Mouse (Mus musculus) CH12.LX (cell line): ENCODE measurements around the gene Mapk9. TPM values are rescaled to one million over a fixed set of nuclear protein-coding genes. Genes with fewer than 3 reads are reported as not detected.
A peak's percentile ranks its signal among the peaks of the same experiment; 100 is the strongest.

Source experiments
- DNase-seq: peaks from one replicate; pipeline ENCODE4 v3.0.0-alpha.2; 2013; ENCODE audit errors: extremely low read depth
- H3K27ac ChIP-seq: 2 replicates; pipeline ENCODE4 v1.5.1; 2012; ENCODE audit warnings: low read depth, mild to moderate bottlenecking, control low read depth, moderate library complexity; ENCODE audit not compliant: insufficient read depth
- H3K27me3 ChIP-seq: replicated peaks from 2 replicates; pipeline ENCODE3; 2012; ENCODE audit warnings: inconsistent platforms
- H3K36me3 ChIP-seq, 2 experiments: replicated peaks in 1 of 2; 2 replicates each; pipeline versions ENCODE3 to v1.6.1; 2012; ENCODE audit warnings: inconsistent platforms in 1 of 2, low read length in 1 of 2, mild to moderate bottlenecking in 1 of 2, mixed read lengths in 1 of 2, moderate library complexity in 1 of 2; ENCODE audit not compliant: control insufficient read depth in 1 of 2, insufficient read depth in 1 of 2
- H3K4me1 ChIP-seq, 2 experiments: 2 replicates each; pipeline ENCODE4 v1.6.1; 2012; ENCODE audit warnings: inconsistent platforms in 1 of 2, moderate library complexity in 1 of 2; ENCODE audit not compliant: insufficient read depth in 2 of 2, control insufficient read depth in 1 of 2
- H3K4me2 ChIP-seq: 2 replicates; pipeline ENCODE4 v1.6.1; 2012; ENCODE audit warnings: low read depth, mild to moderate bottlenecking, control low read depth; ENCODE audit not compliant: poor library complexity, insufficient read depth, severe bottlenecking
- H3K4me3 ChIP-seq, 3 experiments: fragments of 150-350 bp in 1 of 3; sonication (generic) in 1 of 3; replicated peaks in 1 of 3; 2 replicates each; pipeline versions ENCODE3 to v1.5.1; 2011 to 2012; ENCODE audit warnings: low read depth in 2 of 3, low read length in 2 of 3, mild to moderate bottlenecking in 2 of 3, moderate library complexity in 2 of 3, control low read depth in 1 of 3, improper control_type of control experiment in 1 of 3, inconsistent platforms in 1 of 3, mixed read lengths in 1 of 3; ENCODE audit not compliant: poor library complexity in 1 of 3
- H3K79me2 ChIP-seq: replicated peaks from 2 replicates; pipeline ENCODE4 v1.6.1; 2012; ENCODE audit warnings: mild to moderate bottlenecking, moderate library complexity; ENCODE audit not compliant: control insufficient read depth, poor library complexity, insufficient read depth, severe bottlenecking; ENCODE audit errors: extremely low read depth
- H3K9ac ChIP-seq: 2 replicates; pipeline ENCODE4 v1.6.1; 2012; ENCODE audit warnings: low read depth, mild to moderate bottlenecking, control low read depth, moderate library complexity; ENCODE audit not compliant: insufficient read depth
- H3K9me3 ChIP-seq: replicated peaks from 2 replicates; pipeline ENCODE3; 2012; ENCODE audit warnings: low read length, inconsistent platforms, mixed read lengths
- BHLHE40 ChIP-seq: IDR thresholded peaks from 2 replicates; pipeline ENCODE4 v1.6.1; 2011; ENCODE audit warnings: mild to moderate bottlenecking, low read depth, low read length, improper control_type of control experiment
- CTCF ChIP-seq, 2 experiments: IDR thresholded peaks in 1 of 2; conservative IDR thresholded peaks in 1 of 2; 2 replicates each; pipeline ENCODE4 v1.5.1; 2011 to 2012; ENCODE audit warnings: low read depth in 2 of 2, low read length in 2 of 2, improper control_type of control experiment in 1 of 2, inconsistent platforms in 1 of 2, mild to moderate bottlenecking in 1 of 2, moderate library complexity in 1 of 2
- ELF1 ChIP-seq: IDR thresholded peaks from 2 replicates; pipeline ENCODE4 v1.6.1; 2014; ENCODE audit warnings: low read depth, mild to moderate bottlenecking, inconsistent platforms, low read length, improper control_type of control experiment
- IRF4 ChIP-seq: IDR thresholded peaks from 2 replicates; pipeline ENCODE4 v1.6.1; 2014; ENCODE audit warnings: low read depth, mild to moderate bottlenecking, inconsistent platforms, low read length, improper control_type of control experiment
- KAT2A ChIP-seq: IDR thresholded peaks from 2 replicates; pipeline ENCODE4 v1.6.1; 2012; ENCODE audit warnings: low read length, improper control_type of control experiment, inconsistent platforms; ENCODE audit not compliant: insufficient replicate concordance
- MAFK ChIP-seq: IDR thresholded peaks from 2 replicates; pipeline ENCODE4 v1.6.1; 2011; ENCODE audit warnings: low read length, improper control_type of control experiment; ENCODE audit not compliant: insufficient replicate concordance
- MEF2A ChIP-seq: IDR thresholded peaks from 2 replicates; pipeline ENCODE4 v1.6.1; 2014; ENCODE audit warnings: low read depth, mild to moderate bottlenecking, inconsistent platforms, low read length, improper control_type of control experiment, borderline replicate concordance
- MXI1 ChIP-seq: IDR thresholded peaks from 2 replicates; pipeline ENCODE4 v1.6.1; 2011; ENCODE audit warnings: mild to moderate bottlenecking, low read depth, low read length, improper control_type of control experiment
- RAD21 ChIP-seq: IDR thresholded peaks from 2 replicates; pipeline ENCODE4 v1.6.1; 2011; ENCODE audit warnings: low read depth, mild to moderate bottlenecking, low read length, improper control_type of control experiment, moderate library complexity
- RCOR1 ChIP-seq: conservative IDR thresholded peaks from 2 replicates; pipeline ENCODE4 v1.6.1; 2012; ENCODE audit warnings: low read depth, mild to moderate bottlenecking, inconsistent platforms, low read length, improper control_type of control experiment
- SIN3A ChIP-seq: IDR thresholded peaks from 2 replicates; pipeline ENCODE4 v1.6.1; 2012; ENCODE audit warnings: low read length, improper control_type of control experiment, inconsistent platforms
- SMC3 ChIP-seq: IDR thresholded peaks from 2 replicates; pipeline ENCODE4 v1.6.1; 2011; ENCODE audit warnings: low read depth, low read length, improper control_type of control experiment
- TCF12 ChIP-seq: IDR thresholded peaks from 2 replicates; pipeline ENCODE4 v1.6.1; 2014; ENCODE audit warnings: low read depth, mild to moderate bottlenecking, inconsistent platforms, low read length, improper control_type of control experiment
- UBTF ChIP-seq: IDR thresholded peaks from 2 replicates; pipeline ENCODE4 v1.6.1; 2012; ENCODE audit warnings: low read depth, mild to moderate bottlenecking, inconsistent platforms, low read length, improper control_type of control experiment, moderate library complexity
- ZC3H11A ChIP-seq: IDR thresholded peaks from 2 replicates; pipeline ENCODE4 v1.6.1; 2012; ENCODE audit warnings: low read depth, mild to moderate bottlenecking, inconsistent platforms, low read length, improper control_type of control experiment
- dilution Hi-C: fragments of 300-500 bp; cut with MboI; formaldehyde crosslinking; loops from 2 replicates; pipeline ENCODE4 v1.14.3; 2020; ENCODE audit warnings: low sequenced_read_pairs; ENCODE audit not compliant: extremely low pct_unique_long_range_greater_than_20kb, extremely low pct_ligation_motif_present
- in situ Hi-C: fragments of 300-500 bp; cut with MboI; formaldehyde crosslinking; loops from 3 replicates; pipeline ENCODE4 v1.14.3; 2019; ENCODE audit warnings: low sequenced_read_pairs, low pct_ligation_motif_present, low pct_unique_long_range_greater_than_20kb, mixed read lengths
- polyA plus RNA-seq: library from polyadenylated mRNA; unstranded; fragments of >175 nt; gene quantifications from 2 replicates; pipeline ENCODE4 v1.2.1, GENCODE M21; 2012; ENCODE audit warnings: low read depth; ENCODE audit not compliant: insufficient read length
- total RNA-seq, 2 experiments: library from RNA; depleted of rRNA; stranded (reverse); fragments of 300-350 nt in 1 of 2; fragments of >200 nt in 1 of 2; gene quantifications; 2 replicates each; pipeline ENCODE4 v1.2.3; 2012 to 2014

Mapk9 gene
- total and polyA plus RNA-seq, 3 experiments = 22.0 to 36.8 (median 29.3) TPM

DNA sequence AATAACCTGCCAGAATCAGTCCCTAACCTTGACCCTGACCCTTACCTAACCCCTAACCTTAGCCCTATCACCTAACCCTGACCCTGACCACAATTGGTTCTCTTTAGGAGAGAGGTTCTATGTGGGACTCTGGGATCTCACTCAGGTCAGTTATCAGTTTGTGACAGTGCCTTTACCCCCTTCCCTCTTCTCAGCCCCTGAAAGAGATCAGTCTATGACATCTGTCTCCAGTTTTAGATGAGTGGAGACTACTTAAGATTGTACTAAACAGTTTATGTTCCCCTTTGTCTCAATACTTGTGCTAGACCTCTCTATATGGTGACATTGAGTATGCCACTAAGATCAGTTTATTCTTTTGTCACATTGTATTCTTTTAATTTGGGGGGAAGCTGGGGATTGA, 17.4 kb downstream of the Mapk9 start:
- dilution Hi-C loops = no loop called here
- Histone ChIP-seq H3K9ac (no peak overlapping the region), H3K4me1 (peaks cover 2 to 7% of the 10 kb centered on the region in 2 experiments; a peak in 2 of 4 replicates), H3K4me3 (no peak overlapping the region), H3K9me3 (no peaks in the 10 kb centered on the region), H3K4me2 (no peak overlapping the region), H3K79me2 (no peaks in the 10 kb centered on the region), H3K27ac (no peak overlapping the region), H3K36me3 (peaks cover 11 to 42% of the 10 kb centered on the region in 2 experiments), H3K27me3 (no peaks in the 10 kb centered on the region)
- no peak for TF ChIP-seq ELF1
- no peak for TF ChIP-seq KAT2A
- no peak for TF ChIP-seq SIN3A
- no peak for TF ChIP-seq ZC3H11A
- no peak for TF ChIP-seq RCOR1
- no peak for TF ChIP-seq RAD21
- no peak for TF ChIP-seq MXI1
- TF ChIP-seq MEF2A = no peak
- in situ Hi-C loops = loop anchor here (10.0 kb wide), 1 partner anchor 209 kb away; no protein-coding TSS in a partner anchor
- DNase-seq = no peak

DNA sequence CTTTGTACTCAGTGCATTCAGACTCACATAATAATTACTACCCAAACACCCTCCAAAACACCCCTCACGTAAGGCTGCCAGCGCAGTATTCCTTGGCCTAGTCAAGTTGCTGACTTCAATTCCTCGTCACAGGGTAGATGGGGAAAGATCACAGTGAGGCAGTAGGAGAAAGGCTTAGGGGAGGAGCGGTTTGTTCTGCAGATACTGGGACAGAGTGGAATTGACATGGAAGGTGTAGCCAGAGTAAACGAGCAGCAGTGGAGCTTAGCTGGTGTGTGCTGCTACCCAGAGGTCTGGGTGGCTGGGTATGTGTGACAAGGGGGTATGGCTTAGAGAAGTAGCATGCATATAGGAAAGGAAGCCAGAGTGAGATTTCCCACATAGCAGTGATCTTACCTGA, 20.8 kb downstream of the Mapk9 start:
- Histone ChIP-seq H3K79me2 (no peaks in the 10 kb centered on the region), H3K9ac (no peak overlapping the region), H3K27me3 (no peaks in the 10 kb centered on the region), H3K36me3 (peaks cover 24 to 64% of the 10 kb centered on the region in 2 experiments), H3K4me1 (peaks cover 2 to 8% of the 10 kb centered on the region in 2 experiments), H3K27ac (no peak overlapping the region), H3K4me2 (no peak overlapping the region), H3K4me3 (no peak overlapping the region), H3K9me3 (no peaks in the 10 kb centered on the region)
- TF ChIP-seq BHLHE40 (no peak), UBTF (no peak), TCF12 (no peak), IRF4 (no peak)
- dilution Hi-C loops = no loop called here
- DNase-seq = no peak
- in situ Hi-C loops = loop anchor here (5.0 to 10.0 kb wide), 2 partner anchors 135 to 213 kb away; no protein-coding TSS in a partner anchor

DNA sequence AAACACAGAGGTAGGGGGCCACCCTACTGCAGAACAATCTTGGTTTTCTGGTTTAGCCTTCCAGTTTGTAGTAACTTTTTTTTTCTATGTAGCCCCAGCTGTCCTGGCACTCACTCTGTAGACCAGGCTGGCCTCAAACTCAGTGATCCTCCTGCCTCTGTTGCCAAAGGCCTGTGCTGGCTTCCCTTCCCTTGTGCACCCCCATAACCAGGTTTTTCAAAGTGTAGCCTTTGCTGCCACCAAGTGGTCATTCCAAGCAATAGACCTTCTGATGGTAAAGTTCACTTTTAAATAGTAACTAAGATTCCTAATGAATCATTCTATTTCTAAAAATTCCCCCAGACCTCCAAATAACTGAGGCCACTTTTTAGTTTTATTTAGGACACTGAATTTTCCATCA, 23.2 kb downstream of the Mapk9 start:
- no peak overlapping the region for H3K27ac ChIP-seq
- no peak overlapping the region for H3K9ac ChIP-seq
- in situ Hi-C loops (loop anchor here (5.0 to 10.0 kb wide), 2 partner anchors 137 to 215 kb away; no protein-coding TSS in a partner anchor), dilution Hi-C loops (no loop called here)
- no peaks in the 10 kb centered on the region for H3K79me2 ChIP-seq
- DNase-seq = peak; percentile 60
- H3K9me3 ChIP-seq = no peaks in the 10 kb centered on the region
- no peak overlapping the region for H3K4me2 ChIP-seq
- peak; percentile 96 for TF ChIP-seq RAD21
- TF ChIP-seq ZC3H11A = peak; percentile 61
- TF ChIP-seq MAFK = no peak
- TF ChIP-seq MXI1 = no peak
- peak; percentile 51 to 96 for TF ChIP-seq CTCF (conservative IDR thresholded peaks at IDR 0.05 in 1 of 2, IDR thresholded peaks at IDR 0.05 in 1 of 2; ENCODE audit: low read depth in 2 of 2, low read length in 2 of 2)
- TF ChIP-seq SMC3 = peak; percentile 83
- no peak overlapping the region for H3K4me3 ChIP-seq
- H3K27me3 ChIP-seq = no peaks in the 10 kb centered on the region
- H3K4me1 ChIP-seq = peaks cover 2 to 12% of the 10 kb centered on the region in 2 experiments
- H3K36me3 ChIP-seq = peaks cover 28 to 72% of the 10 kb centered on the region in 2 experiments
